ENCODE assay signal across 1 mouse cellular context in the genomic region with DNA sequence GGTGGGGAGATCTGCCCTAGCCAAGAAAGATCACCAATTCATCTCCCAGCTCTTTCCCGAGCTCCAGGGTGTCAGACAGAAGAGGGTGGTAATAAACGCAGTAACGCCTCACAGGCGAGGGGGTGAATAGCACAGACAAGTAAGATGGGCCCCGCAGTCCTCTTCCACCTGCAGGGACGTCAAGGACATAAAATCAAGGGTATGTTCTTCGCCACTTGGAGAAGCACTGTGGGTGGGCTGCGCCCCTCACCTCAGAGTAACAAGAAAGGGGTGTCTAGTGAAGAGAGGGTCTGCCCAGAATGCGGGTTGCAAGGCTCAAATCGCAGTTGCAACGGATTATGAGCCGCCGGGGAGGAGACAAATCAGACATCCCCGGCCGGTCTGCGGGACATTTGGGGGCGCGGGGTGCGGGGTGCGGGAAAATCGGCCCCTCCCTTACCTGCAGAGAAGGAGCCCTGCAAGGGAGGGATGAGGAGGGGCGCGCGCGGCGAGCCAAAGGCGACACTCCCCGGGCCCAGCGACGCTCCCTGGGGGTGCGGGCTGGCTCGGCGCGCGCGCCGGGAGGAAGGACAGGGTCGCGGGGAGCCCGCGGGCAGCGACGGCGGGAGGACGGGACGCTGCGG.
TF ChIP-seq lines count a peak whose summit lies in the region.

No protein-coding gene starts in this region.

TF ChIP-seq in C2C12, 6 proteins besides CTCF, POLR2A, EP300 and RAD21 (continued from another document):
- TF ChIP-seq MYOG (IDR thresholded peaks at IDR 0.05; ENCODE audit: control insufficient read depth, extremely low read depth, insufficient read length) (no peak), CEBPB (IDR thresholded peaks at IDR 0.05; ENCODE audit: low read depth) (no peak), FOSL1 (IDR thresholded peaks at IDR 0.05; ENCODE audit: insufficient read depth, low read length, poor library complexity, severe bottlenecking) (no peak), MYOD1 (IDR thresholded peaks at IDR 0.05; ENCODE audit: control insufficient read depth, insufficient read length, low read depth) (no peak)
